In the genomic region with DNA sequence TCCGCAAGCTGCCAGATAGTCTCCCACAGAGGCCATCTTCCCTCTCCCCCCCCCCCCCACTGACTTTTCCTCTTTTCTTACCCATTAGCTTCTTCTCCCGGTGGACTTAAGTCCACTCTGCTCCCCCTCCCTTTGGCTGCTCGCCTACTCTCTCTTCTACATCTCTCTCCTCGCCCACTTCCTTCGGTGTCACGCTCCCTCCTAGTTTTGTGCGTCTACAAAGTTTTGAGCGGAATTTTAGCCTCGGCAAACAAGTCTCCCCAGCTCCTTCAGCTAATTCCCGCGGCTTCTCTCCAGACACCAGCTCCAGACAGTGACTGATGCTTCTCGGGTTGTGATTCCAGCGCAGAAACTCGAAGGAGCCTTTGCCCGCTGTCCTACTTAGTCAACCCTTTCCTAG, we compare ENCODE assay signal across 12 mouse cellular contexts. TPM values are rescaled to one million over a fixed set of nuclear protein-coding genes. Genes with fewer than 3 reads are reported as not detected.
DNase-seq lines count a peak whose midpoint lies in the region; ATAC-seq and TF ChIP-seq lines count a peak whose summit lies in the region.
"Had no signal": no experiment of that assay in that cellular context is flagged by ENCODE, and none has a peak within 500 bp of the region (broad histone marks: within the 10 kb centered on the region; RNA-seq: fewer than 3 reads in every experiment).

No protein-coding gene starts in this region.

- H3K27me3 ChIP-seq in embryonic facial prominence, embryonic 13.5 days = peaks cover 76% of the 10 kb centered on the region
- H3K27me3 ChIP-seq in hindbrain, embryonic 16.5 days (replicated peaks; ENCODE audit: control insufficient read depth, insufficient read depth, low read length) = peaks cover 10% of the 10 kb centered on the region
- peaks cover 50% of the 10 kb centered on the region for H3K27me3 ChIP-seq in neural tube, embryonic 11.5 days (ENCODE audit: control insufficient read depth, insufficient read depth, low read length)
- H3K27me3 ChIP-seq in liver, embryonic 12.5 days (replicated peaks) = peaks cover 58% of the 10 kb centered on the region
- H3K27me3 ChIP-seq: CH12.LX had no signal

- intact Hi-C loops in gastrocnemius, postnatal 14 days (cut with DNase I; ENCODE audit: low total_unique reads) = no loop called here

- ATAC-seq in embryonic facial prominence, embryonic 13.5 days (ENCODE audit: insufficient number of reproducible peaks, insufficient read depth, low FRiP score, low TSS enrichment, low read depth) = no peak
- no peak for ATAC-seq in hindbrain, embryonic 16.5 days
- no peak for ATAC-seq in neural tube, embryonic 11.5 days (ENCODE audit: insufficient read depth, low FRiP score, low TSS enrichment)
- ATAC-seq in liver, embryonic 12.5 days = no peak

- no peak overlapping the region for H3K9ac ChIP-seq in embryonic facial prominence, embryonic 13.5 days
- peak overlapping the region; percentile 15 for H3K9ac ChIP-seq in hindbrain, embryonic 16.5 days (ENCODE audit: low read depth, low read length)
- no peak overlapping the region; the same call in 1 of the 2 replicates for H3K9ac ChIP-seq in neural tube, embryonic 11.5 days (ENCODE audit: low read length)
- no peak overlapping the region for H3K9ac ChIP-seq in liver, embryonic 12.5 days
- H3K9ac ChIP-seq: heart, embryonic 12.5 days had no signal

- no peak for TF ChIP-seq CTCF in cortical plate, adult 2 months (IDR thresholded peaks at IDR 0.05; ENCODE audit: extremely low read depth, insufficient read depth, low read length)
- TF ChIP-seq CTCF in layer of hippocampus, adult 2 months (conservative IDR thresholded peaks at IDR 0.05) = no peak

- peak overlapping the region; percentile 20; the same call in 1 of the 2 replicates for H3K4me2 ChIP-seq in embryonic facial prominence, embryonic 13.5 days
- peak overlapping the region; percentile 70 for H3K4me2 ChIP-seq in hindbrain, embryonic 16.5 days (ENCODE audit: low read length)
- H3K4me2 ChIP-seq in neural tube, embryonic 11.5 days (ENCODE audit: low read depth) = peak overlapping the region; percentile 57
- H3K4me2 ChIP-seq in liver, embryonic 12.5 days = no peak overlapping the region
- H3K4me2 ChIP-seq: heart, embryonic 12.5 days had no signal

- no peaks in the 10 kb centered on the region; the same call in 1 of the 2 replicates for H3K4me1 ChIP-seq in cortical plate, adult 2 months (ENCODE audit: control insufficient read depth, insufficient read depth, low read length)
- peaks cover 35% of the 10 kb centered on the region for H3K4me1 ChIP-seq in embryonic facial prominence, embryonic 13.5 days
- peaks cover 12% of the 10 kb centered on the region for H3K4me1 ChIP-seq in hindbrain, embryonic 16.5 days (ENCODE audit: control insufficient read depth, insufficient read depth, low read depth, low read length)
- H3K4me1 ChIP-seq in neural tube, embryonic 11.5 days (ENCODE audit: control insufficient read depth, insufficient read depth, low read length) = 0 out of 2 replicates have a peak, but pooled peaks cover 15% of the 10 kb centered on the region
- H3K4me1 ChIP-seq in liver, embryonic 12.5 days = no peaks in the 10 kb centered on the region

- TF ChIP-seq POLR2A in cortical plate, adult 2 months (IDR thresholded peaks at IDR 0.05; ENCODE audit: extremely low read depth, insufficient read depth, low read length) = no peak

- no peaks in the 10 kb centered on the region for H3K9me3 ChIP-seq in embryonic facial prominence, embryonic 13.5 days
- no peaks in the 10 kb centered on the region for H3K9me3 ChIP-seq in hindbrain, embryonic 16.5 days (ENCODE audit: control insufficient read depth, low read length)
- no peaks in the 10 kb centered on the region for H3K9me3 ChIP-seq in neural tube, embryonic 11.5 days (ENCODE audit: control insufficient read depth, low read length)
- no peaks in the 10 kb centered on the region for H3K9me3 ChIP-seq in liver, embryonic 12.5 days (replicated peaks)
- H3K9me3 ChIP-seq: heart, embryonic 12.5 days had no signal

- 2% methylated on average over 15 of the region's 15 CpGs for WGBS in embryonic facial prominence, embryonic 13.5 days
- WGBS in hindbrain, embryonic 16.5 days = 2% methylated on average over 15 of the region's 15 CpGs
- 0% methylated on average over 15 of the region's 15 CpGs for WGBS in neural tube, embryonic 11.5 days
- WGBS in liver, embryonic 12.5 days (ENCODE audit: insufficient replicate concordance) = 9% methylated on average over 15 of the region's 15 CpGs

- DNase-seq in neural tube, embryonic 11.5 days (ENCODE audit: low spot score) = peak; percentile 47
- DNase-seq in gastrocnemius, postnatal 14 days = no peak
- DNase-seq in layer of hippocampus, adult 2 months (ENCODE audit: low spot score in 2 of 2) = no peak
- DNase-seq: kidney, adult 9 months; thymus, adult 2 months had no signal

- peak overlapping the region; percentile 38 for H3K4me3 ChIP-seq in cortical plate, adult 2 months (ENCODE audit: insufficient read depth, low read length)
- peak overlapping the region; percentile 8; the same call in 1 of the 2 replicates for H3K4me3 ChIP-seq in embryonic facial prominence, embryonic 13.5 days
- peak overlapping the region; percentile 52 for H3K4me3 ChIP-seq in hindbrain, embryonic 16.5 days (ENCODE audit: low read length)
- peak overlapping the region; percentile 33 for H3K4me3 ChIP-seq in neural tube, embryonic 11.5 days (ENCODE audit: low read depth, low read length)
- H3K4me3 ChIP-seq in liver, embryonic 12.5 days = no peak overlapping the region
- no peak overlapping the region for H3K4me3 ChIP-seq in layer of hippocampus, adult 2 months
- H3K4me3 ChIP-seq: heart, embryonic 12.5 days had no signal

- no peak overlapping the region for H3K27ac ChIP-seq in cortical plate, adult 2 months (ENCODE audit: insufficient read depth, low read length)
- H3K27ac ChIP-seq in embryonic facial prominence, embryonic 13.5 days = no peak overlapping the region
- peak overlapping the region; percentile 53; the same call in 1 of the 2 replicates for H3K27ac ChIP-seq in hindbrain, embryonic 16.5 days (ENCODE audit: low read depth, low read length)
- no peak overlapping the region for H3K27ac ChIP-seq in neural tube, embryonic 11.5 days (ENCODE audit: low read depth, low read length)
- no peak overlapping the region for H3K27ac ChIP-seq in liver, embryonic 12.5 days
- no peak overlapping the region for H3K27ac ChIP-seq in layer of hippocampus, adult 2 months

- H3K36me3 ChIP-seq in embryonic facial prominence, embryonic 13.5 days = no peaks in the 10 kb centered on the region
- H3K36me3 ChIP-seq in hindbrain, embryonic 16.5 days (ENCODE audit: control insufficient read depth, insufficient read depth, low read length) = no peaks in the 10 kb centered on the region
- no peaks in the 10 kb centered on the region for H3K36me3 ChIP-seq in neural tube, embryonic 11.5 days (ENCODE audit: control insufficient read depth, insufficient read depth, low read length)
- no peaks in the 10 kb centered on the region for H3K36me3 ChIP-seq in liver, embryonic 12.5 days
- H3K36me3 ChIP-seq: heart, embryonic 12.5 days had no signal

RNA-seq across cellular contexts. Expression of gene Adcyap1, which starts 0.4 kb away (rescaled TPM):
- 15.7 and 17.5 TPM in 2 replicates for polyA plus RNA-seq in cortical plate, adult 2 months (2012; rRNA removed)
- 1.00 and 2.0 TPM in 2 replicates for polyA plus RNA-seq in embryonic facial prominence, embryonic 13.5 days (2015; fragmentation: Nextera tagmentation; extraction: Ambion mirVana)
- polyA plus RNA-seq in hindbrain, embryonic 16.5 days (2015; fragmentation: Nextera tagmentation; extraction: Ambion mirVana) = 28.8 and 29.6 TPM in 2 replicates
- 17.8 and 20.6 TPM in 2 replicates for polyA plus RNA-seq in neural tube, embryonic 11.5 days (2014; fragmentation: Nextera tagmentation; extraction: Ambion mirVana)
- not detected for total RNA-seq in gastrocnemius, postnatal 14 days (2021)
- polyA plus RNA-seq in liver, embryonic 12.5 days (2016; fragmentation: Nextera tagmentation; extraction: Ambion mirVana) = not detected in 2 replicates
- total RNA-seq in layer of hippocampus, adult 2 months (2021) = 1 to 10 TPM; 4.8 to 6.7 TPM
- total RNA-seq: CH12.LX; megakaryocyte, adult 5-6 weeks had no signal

Comparison
In these comparisons a context has a peak if more than half of its experiments do, and no peak if none do; other contexts are left out.
1. H3K4me3 ChIP-seq: peak in cortical plate, adult 2 months (single experiment), embryonic facial prominence, embryonic 13.5 days (single experiment), hindbrain, embryonic 16.5 days (single experiment) and neural tube, embryonic 11.5 days (single experiment); none in liver, embryonic 12.5 days (single experiment) and layer of hippocampus, adult 2 months (single experiment).